Mouse (Mus musculus) kidney, embryonic 14.5 days (tissue): ENCODE results near the gene Qrich2. TPM values are rescaled to one million over a fixed set of nuclear protein-coding genes. Genes with fewer than 3 reads are reported as not detected.

Source experiments
- ATAC-seq: fragments of 200-750 bp; cut with Nextera tagmentation; 2 replicates; pipeline ENCODE4 v1.8.0; 2017; ENCODE audit warnings: moderate number of reproducible peaks, mild to moderate bottlenecking, moderate TSS enrichment, moderate library complexity; ENCODE audit not compliant: low FRiP score, low TSS enrichment
- H3K27ac ChIP-seq: fragments of 300-500 bp; sonication (generic); 2 replicates; pipeline ENCODE4 v1.5.1; 2014; ENCODE audit warnings: low read depth, mild to moderate bottlenecking, low read length, moderate library complexity, mixed read lengths
- H3K27me3 ChIP-seq: fragments of 300-500 bp; sonication (generic); 2 replicates; pipeline ENCODE4 v1.6.1; 2014; ENCODE audit warnings: mild to moderate bottlenecking, low read length; ENCODE audit not compliant: control insufficient read depth, insufficient read depth
- H3K36me3 ChIP-seq: fragments of 300-500 bp; sonication (generic); 2 replicates; pipeline ENCODE4 v1.6.1; 2014; ENCODE audit warnings: low read length, mixed read lengths; ENCODE audit not compliant: control insufficient read depth, insufficient read depth
- H3K4me1 ChIP-seq: fragments of 300-500 bp; sonication (generic); 2 replicates; pipeline ENCODE4 v1.6.1; 2014; ENCODE audit warnings: low read length, mixed read lengths; ENCODE audit not compliant: control insufficient read depth, insufficient read depth
- H3K4me2 ChIP-seq: fragments of 300-500 bp; sonication (generic); replicated peaks from 2 replicates; pipeline ENCODE4 v1.6.1; 2014; ENCODE audit warnings: low read depth, mild to moderate bottlenecking, low read length
- H3K4me3 ChIP-seq: fragments of 300-500 bp; sonication (generic); 2 replicates; pipeline ENCODE4 v1.5.1; 2014; ENCODE audit warnings: mild to moderate bottlenecking, low read length
- H3K9ac ChIP-seq: fragments of 300-500 bp; sonication (generic); 2 replicates; pipeline ENCODE4 v1.6.1; 2014; ENCODE audit warnings: low read depth, mild to moderate bottlenecking, low read length, moderate library complexity
- H3K9me3 ChIP-seq: fragments of 300-500 bp; sonication (generic); 2 replicates; pipeline ENCODE4 v1.6.1; 2016; ENCODE audit warnings: low read length; ENCODE audit not compliant: control insufficient read depth
- WGBS: fragments of 180-500 bp; shearing (Covaris S2); extraction: QIAGEN DNeasy Blood & Tissue Kit; methylation state at CpG from one replicate; pipeline ENCODE4 v1.1.7; 2014; 5-methylcytosine and 5-hydroxymethylcytosine counted together
- polyA plus RNA-seq: library from polyadenylated mRNA; unstranded; fragments of >200 nt; fragmentation: Nextera tagmentation; extraction: Ambion mirVana; gene quantifications from 2 replicates; pipeline ENCODE4 v1.2.1, GENCODE M21; 2014

Qrich2 gene
- 0.34 and 0.39 TPM in 2 replicates for polyA plus RNA-seq

- H3K4me1 ChIP-seq: no peaks in the 10 kb centered on the region
- H3K9me3 ChIP-seq: no peaks in the 10 kb centered on the region
- H3K4me3 ChIP-seq: no peak within 1 kb of the TSS
- H3K4me2 ChIP-seq: no peak within 1 kb of the TSS
- H3K27ac ChIP-seq: no peak within 1 kb of the TSS
- no peak within 1 kb of the TSS for H3K9ac ChIP-seq
- no peaks in the 10 kb centered on the region for H3K27me3 ChIP-seq
- H3K36me3 ChIP-seq: peaks cover 11% of the 10 kb centered on the region
- WGBS: 72% methylated on average over 20 of the region's 20 CpGs
- no peak for ATAC-seq
Observed at GRCm38 (mm10) chr11:116466141-116466540, at the start of gene Qrich2. Qrich2 (minus strand) TSS chr11:116466241.

GRCm38 (mm10) chr11:116515330-116516020 lies 49.4 kb upstream of the Qrich2 start:
- 13% methylated on average over 24 of the region's 24 CpGs for WGBS
- no peaks in the 10 kb centered on the region for H3K36me3 ChIP-seq
- peak overlapping the region; percentile 27 for H3K4me2 ChIP-seq
- 0 out of 2 replicates have a peak, but pooled peaks cover 7% of the 10 kb centered on the region for H3K27me3 ChIP-seq
- H3K4me3 ChIP-seq: no peak overlapping the region; the same call in 1 of the 2 replicates
- no peaks in the 10 kb centered on the region for H3K9me3 ChIP-seq
- peaks cover 8% of the 10 kb centered on the region; the same call in 1 of the 2 replicates for H3K4me1 ChIP-seq
- ATAC-seq: peak; percentile 29; the same call in 1 of the 2 replicates
- H3K9ac ChIP-seq: peak overlapping the region; percentile 12; the same call in 1 of the 2 replicates
- no peak overlapping the region for H3K27ac ChIP-seq

GRCm38 (mm10) chr11:116513531-116514038 lies 47.5 kb upstream of the Qrich2 start:
- WGBS: 72% methylated on average over 4 of the region's 4 CpGs
- Histone ChIP-seq H3K4me2 (no peak overlapping the region), H3K36me3 (no peaks in the 10 kb centered on the region), H3K4me3 (no peak overlapping the region), H3K27me3 (0 out of 2 replicates have a peak, but pooled peaks cover 7% of the 10 kb centered on the region), H3K27ac (no peak overlapping the region), H3K4me1 (peaks cover 8% of the 10 kb centered on the region; the same call in 1 of the 2 replicates), H3K9ac (no peak overlapping the region), H3K9me3 (no peaks in the 10 kb centered on the region)
- ATAC-seq: no peak

GRCm38 (mm10) chr11:116512987-116513386 lies 46.9 kb upstream of the Qrich2 start:
- Histone ChIP-seq H3K4me3 (no peak overlapping the region), H3K36me3 (no peaks in the 10 kb centered on the region), H3K9me3 (no peaks in the 10 kb centered on the region), H3K27ac (no peak overlapping the region), H3K27me3 (0 out of 2 replicates have a peak, but pooled peaks cover 7% of the 10 kb centered on the region), H3K4me1 (peaks cover 5% of the 10 kb centered on the region; the same call in 1 of the 2 replicates), H3K9ac (no peak overlapping the region), H3K4me2 (no peak overlapping the region)
- 85% methylated on average over 6 of the region's 6 CpGs for WGBS
- ATAC-seq: no peak

GRCm38 (mm10) chr11:116512154-116512553 lies 46.1 kb upstream of the Qrich2 start:
- Histone ChIP-seq H3K4me3 (no peak overlapping the region), H3K27me3 (0 out of 2 replicates have a peak, but pooled peaks cover 7% of the 10 kb centered on the region), H3K9me3 (no peaks in the 10 kb centered on the region), H3K4me1 (peaks cover 5% of the 10 kb centered on the region; the same call in 1 of the 2 replicates), H3K4me2 (no peak overlapping the region), H3K36me3 (no peaks in the 10 kb centered on the region), H3K9ac (no peak overlapping the region), H3K27ac (no peak overlapping the region)
- ATAC-seq: no peak
- 94% methylated on average over 7 of the region's 7 CpGs for WGBS

GRCm38 (mm10) chr11:116511301-116511868 lies 45.3 kb upstream of the Qrich2 start:
- WGBS: 54% methylated on average over 7 of the region's 7 CpGs
- no peak for ATAC-seq

GRCm38 (mm10) chr11:116508689-116509088 lies 42.6 kb upstream of the Qrich2 start:
- H3K9me3 ChIP-seq: no peaks in the 10 kb centered on the region
- H3K27ac ChIP-seq: no peak overlapping the region
- no peak overlapping the region for H3K4me2 ChIP-seq
- H3K4me3 ChIP-seq: no peak overlapping the region
- no peaks in the 10 kb centered on the region for H3K4me1 ChIP-seq
- ATAC-seq: no peak; the same call in 1 of the 2 replicates
- H3K27me3 ChIP-seq: no peaks in the 10 kb centered on the region
- H3K9ac ChIP-seq: no peak overlapping the region
- WGBS: 44% methylated on average over 2 of the region's 2 CpGs
- H3K36me3 ChIP-seq: no peaks in the 10 kb centered on the region

More at GRCm38 (mm10) chr11:116511301-116511868, 45.3 kb upstream of the Qrich2 start:
- peaks cover 5% of the 10 kb centered on the region; the same call in 1 of the 2 replicates for H3K4me1 ChIP-seq
- H3K27me3 ChIP-seq: 0 out of 2 replicates have a peak, but pooled peaks cover 7% of the 10 kb centered on the region
- H3K36me3 ChIP-seq: no peaks in the 10 kb centered on the region
- no peak overlapping the region for H3K27ac ChIP-seq
- H3K4me3 ChIP-seq: no peak overlapping the region
- H3K4me2 ChIP-seq: no peak overlapping the region
- H3K9me3 ChIP-seq: no peaks in the 10 kb centered on the region
- no peak overlapping the region for H3K9ac ChIP-seq

GRCm38 (mm10) chr11:116506151-116506875 lies 40.3 kb upstream of the Qrich2 start:
- H3K9me3 ChIP-seq: no peaks in the 10 kb centered on the region
- no peak overlapping the region for H3K9ac ChIP-seq
- no peaks in the 10 kb centered on the region for H3K4me1 ChIP-seq
- no peak for ATAC-seq
- 69% methylated on average over 17 of the region's 17 CpGs for WGBS
- H3K27ac ChIP-seq: no peak overlapping the region
- H3K4me3 ChIP-seq: no peak overlapping the region
- H3K27me3 ChIP-seq: no peaks in the 10 kb centered on the region
- H3K4me2 ChIP-seq: no peak overlapping the region
- no peaks in the 10 kb centered on the region for H3K36me3 ChIP-seq
